Comparison of ENCODE assay signal across 8 mouse cellular contexts in genomic region chr8:12430173-12430899, GRCm38 (mm10). TPM values are rescaled to one million over a fixed set of nuclear protein-coding genes. Genes with fewer than 3 reads are reported as not detected.
DNase-seq lines count a peak whose midpoint lies in the region; ATAC-seq and TF ChIP-seq lines count a peak whose summit lies in the region.

No protein-coding gene starts in this region.

- peak overlapping the region; percentile 48 for H3K4me2 ChIP-seq in heart, embryonic 15.5 days

- no peak for ATAC-seq in heart, embryonic 15.5 days (replicated peaks; ENCODE audit: insufficient number of reproducible peaks, insufficient read depth, low FRiP score, low read depth)

- no peak for TF ChIP-seq CTCF in left cerebral cortex, adult 2 months (IDR thresholded peaks at IDR 0.05)

- H3K27ac ChIP-seq in heart, embryonic 15.5 days: no peak overlapping the region
- no peak overlapping the region for H3K27ac ChIP-seq in left cerebral cortex, adult 2 months

- no peaks in the 10 kb centered on the region for H3K36me3 ChIP-seq in heart, embryonic 15.5 days

- 2% methylated on average over 46 of the region's 46 CpGs for WGBS in heart, embryonic 15.5 days

- peaks cover 96% of the 10 kb centered on the region for H3K27me3 ChIP-seq in heart, embryonic 15.5 days

- DNase-seq in lung, postnatal 10 days: peak; percentile 28
- no peak for DNase-seq in lung, postnatal 25 days (ENCODE audit: low spot score)
- DNase-seq in embryo, embryonic 9.5 days (ENCODE audit: extremely low spot score): peak; percentile 78
- DNase-seq in left cerebral cortex, adult 2 months (ENCODE audit: extremely low spot score in 1 of 2, low spot score in 2 of 2): peak; percentile 49 to 54
- peak; percentile 82 for DNase-seq in retina, embryonic 14.5 days (ENCODE audit: low spot score)
- DNase-seq in thymus, postnatal 36 days: no peak
- DNase-seq in urinary bladder, postnatal 25 days (ENCODE audit: low spot score): no peak

- peak overlapping the region; percentile 26 for H3K4me3 ChIP-seq in heart, embryonic 15.5 days
- no peak overlapping the region for H3K4me3 ChIP-seq in left cerebral cortex, adult 2 months

- no peak overlapping the region for H3K9ac ChIP-seq in heart, embryonic 15.5 days

- H3K4me1 ChIP-seq in heart, embryonic 15.5 days (replicated peaks): peaks cover 23% of the 10 kb centered on the region

- H3K9me3 ChIP-seq in heart, embryonic 15.5 days (replicated peaks): no peaks in the 10 kb centered on the region

- intact Hi-C loops in left cerebral cortex, adult 2 months (cut with DNase I): loop anchor here (1.0 to 5.0 kb wide), 2 partner anchors 29 to 57 kb away; no protein-coding TSS in a partner anchor

RNA-seq across cellular contexts. Expression of gene Sox1, which starts 35.2 kb away (rescaled TPM):
- polyA plus RNA-seq in heart, embryonic 15.5 days (2015; fragmentation: Nextera tagmentation; extraction: Ambion mirVana): not detected in 2 replicates
- 10 to 100 TPM in 1 of 2 experiments, 1 to 10 TPM in 1; 9.5 to 11.6 TPM for total RNA-seq in left cerebral cortex, adult 2 months (2021)

Comparison
In these comparisons a context has a peak if more than half of its experiments do, and no peak if none do; other contexts are left out.
1. DNase-seq: peak in lung, postnatal 10 days (single experiment), embryo, embryonic 9.5 days (single experiment), left cerebral cortex, adult 2 months (2 of 2) and retina, embryonic 14.5 days (single experiment); none in lung, postnatal 25 days (single experiment), thymus, postnatal 36 days (0 of 2) and urinary bladder, postnatal 25 days (single experiment).